Mouse (Mus musculus) ES-E14 (cell line): Measurements from ENCODE around the gene Aldh8a1. TPM values are rescaled to one million over a fixed set of nuclear protein-coding genes. Genes with fewer than 3 reads are reported as not detected.

Experiments
- DNase-seq: peaks from one replicate; pipeline ENCODE4 v3.0.0-alpha.2; 2013; ENCODE audit warnings: low read depth, low spot score
- H3K27ac ChIP-seq: 2 replicates; pipeline ENCODE4 v1.5.1; 2012; ENCODE audit warnings: low read depth, mild to moderate bottlenecking, low read length, moderate library complexity, mixed read lengths; ENCODE audit not compliant: poor library complexity, insufficient read depth, severe bottlenecking
- H3K36me3 ChIP-seq: 2 replicates; pipeline ENCODE4 v1.6.1; 2012; ENCODE audit warnings: mild to moderate bottlenecking, low read length, moderate library complexity, mixed read lengths; ENCODE audit not compliant: control insufficient read depth, poor library complexity, insufficient read depth, severe bottlenecking
- H3K4me1 ChIP-seq, 2 experiments: fragments of 150-350 bp in 1 of 2; sonication (generic) in 1 of 2; 2 replicates each; pipeline ENCODE4 v1.6.1; 2012; ENCODE audit warnings: low read length in 2 of 2, mild to moderate bottlenecking in 1 of 2, mixed read lengths in 1 of 2; ENCODE audit not compliant: control insufficient read depth in 2 of 2, insufficient read depth in 2 of 2, poor library complexity in 1 of 2
- H3K4me3 ChIP-seq, 2 experiments: fragments of 150-350 bp in 1 of 2; sonication (generic) in 1 of 2; 2 replicates each; pipeline ENCODE4 v1.5.1; 2012; ENCODE audit warnings: low read length in 2 of 2, low read depth in 1 of 2, mild to moderate bottlenecking in 1 of 2, mixed read lengths in 1 of 2; ENCODE audit not compliant: insufficient read depth in 1 of 2, poor library complexity in 1 of 2, severe bottlenecking in 1 of 2
- H3K9ac ChIP-seq: 2 replicates; pipeline ENCODE4 v1.6.1; 2012; ENCODE audit warnings: low read depth, mild to moderate bottlenecking, low read length, mixed read lengths; ENCODE audit not compliant: poor library complexity, insufficient read depth, severe bottlenecking
- H3K9me3 ChIP-seq: fragments of 150-350 bp; sonication (generic); 2 replicates; pipeline ENCODE4 v1.6.1; 2012; ENCODE audit warnings: low read depth, mild to moderate bottlenecking, low read length; ENCODE audit not compliant: control insufficient read depth, insufficient read depth
- CHD2 ChIP-seq: IDR thresholded peaks from 2 replicates; pipeline ENCODE4 v1.6.1; 2014; ENCODE audit warnings: mild to moderate bottlenecking, low read depth, low read length, inconsistent platforms
- HCFC1 ChIP-seq: IDR thresholded peaks from 2 replicates; pipeline ENCODE4 v1.6.1; 2012; ENCODE audit warnings: low read length, inconsistent platforms, borderline replicate concordance; ENCODE audit not compliant: insufficient read depth
- MAFK ChIP-seq: IDR thresholded peaks from 2 replicates; pipeline ENCODE4 v1.6.1; 2014; ENCODE audit warnings: mild to moderate bottlenecking, low read depth, low read length, inconsistent platforms; ENCODE audit not compliant: insufficient read depth
- ZC3H11A ChIP-seq: IDR thresholded peaks from 2 replicates; pipeline ENCODE4 v1.6.1; 2012; ENCODE audit warnings: low read depth, mild to moderate bottlenecking, inconsistent platforms, low read length, borderline replicate concordance
- ZNF384 ChIP-seq: IDR thresholded peaks from 2 replicates; pipeline ENCODE4 v1.6.1; 2012; ENCODE audit warnings: low read depth, low read length, inconsistent platforms
- in situ Hi-C, 2 experiments: fragments of 600-800 bp; cut with MboI; formaldehyde crosslinking; loops; one replicate each; pipeline ENCODE4 v1.15.1; 2025; ENCODE audit warnings: low sequenced_read_pairs in 2 of 2, inconsistent platforms in 1 of 2; ENCODE audit not compliant: unreplicated experiment in 2 of 2
- total RNA-seq: library from RNA; depleted of rRNA; stranded (reverse); fragments of 300-350 nt; gene quantifications from 2 replicates; pipeline ENCODE4 v1.2.3, GENCODE M21; 2012

The Aldh8a1 gene
- total RNA-seq, 1 experiment: 0.13 TPM

DNA sequence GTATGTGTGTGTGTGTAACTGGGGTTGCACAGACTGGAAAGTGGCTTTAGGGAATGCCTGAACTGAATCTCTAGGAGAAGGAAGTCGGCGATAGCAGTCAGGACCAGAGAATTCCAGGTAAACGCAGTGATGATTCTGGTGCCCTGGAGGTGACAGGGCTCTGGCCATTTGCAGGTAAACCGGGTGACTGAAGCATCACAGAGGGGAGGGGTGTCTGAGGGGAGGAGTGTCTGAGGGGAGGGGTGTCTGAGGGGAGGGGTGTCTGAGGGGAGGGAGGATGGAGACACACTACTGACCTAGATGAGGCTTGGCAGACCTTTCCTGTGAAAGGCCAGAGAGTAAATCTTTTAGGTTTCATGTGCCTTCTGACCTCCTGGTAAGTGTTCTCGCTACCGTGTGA lies 50.9 kb downstream of the Aldh8a1 start:
- Histone ChIP-seq H3K36me3 (no peaks in the 10 kb centered on the region), H3K9ac (no peak overlapping the region), H3K9me3 (no peaks in the 10 kb centered on the region), H3K4me1 (peaks cover 0 to 2% of the 10 kb centered on the region in 2 experiments; a peak in 1 of 4 replicates), H3K4me3 (no peak overlapping the region), H3K27ac (no peak overlapping the region)
- TF ChIP-seq CHD2 (no peak), ZC3H11A (no peak), MAFK (no peak), HCFC1 (no peak), ZNF384 (no peak)
- peak; percentile 74 for DNase-seq
- in situ Hi-C loops: no loop called here

DNA sequence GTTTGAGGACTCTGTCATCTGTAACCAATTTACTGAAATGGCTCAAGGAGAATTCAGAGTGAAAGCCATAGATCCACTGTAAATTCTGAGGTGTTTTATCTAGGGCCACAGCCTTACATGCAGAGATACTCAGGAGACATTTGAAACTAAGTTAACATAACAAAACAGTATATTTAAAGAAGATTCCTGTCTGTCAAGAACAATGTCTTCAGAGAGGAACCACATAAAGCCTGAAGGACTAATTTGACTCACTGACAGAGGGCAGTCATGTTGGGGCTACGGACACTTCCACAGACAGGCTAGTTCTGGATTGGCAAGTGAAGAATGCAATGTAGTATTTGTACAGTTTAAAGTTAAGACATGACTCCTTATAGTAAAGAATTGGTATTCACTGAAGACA lies 62.2 kb downstream of the Aldh8a1 start:
- DNase-seq: no peak
- no peaks in the 10 kb centered on the region for H3K36me3 ChIP-seq
- no peak overlapping the region for H3K4me3 ChIP-seq
- in situ Hi-C loops: no loop called here
- TF ChIP-seq CHD2: no peak
- TF ChIP-seq ZNF384: no peak
- TF ChIP-seq ZC3H11A: no peak
- no peak for TF ChIP-seq MAFK
- no peak for TF ChIP-seq HCFC1
- no peak overlapping the region for H3K9ac ChIP-seq
- H3K27ac ChIP-seq: no peak overlapping the region
- H3K4me1 ChIP-seq: no peaks in the 10 kb centered on the region
- no peaks in the 10 kb centered on the region for H3K9me3 ChIP-seq

- Histone ChIP-seq H3K9ac (no peak overlapping the region), H3K4me3 (no peak overlapping the region), H3K36me3 (no peaks in the 10 kb centered on the region), H3K27ac (no peak overlapping the region), H3K4me1 (0 out of 4 replicates have a peak, but pooled peaks cover 0 to under 1% of the 10 kb centered on the region in 2 experiments), H3K9me3 (no peaks in the 10 kb centered on the region)
- in situ Hi-C loops: no loop called here
- no peak for TF ChIP-seq ZC3H11A
- no peak for TF ChIP-seq HCFC1
- no peak for TF ChIP-seq ZNF384
- TF ChIP-seq MAFK: no peak
- no peak for TF ChIP-seq CHD2
- DNase-seq: no peak
Observed at GRCm38 (mm10) chr10:21441020-21441419, 63.9 kb downstream of the Aldh8a1 start.

GRCm38 (mm10) chr10:21441690-21442089 lies 64.6 kb downstream of the Aldh8a1 start:
- Histone ChIP-seq H3K36me3 (no peaks in the 10 kb centered on the region), H3K9ac (no peak overlapping the region), H3K9me3 (no peaks in the 10 kb centered on the region), H3K4me1 (0 out of 4 replicates have a peak, but pooled peaks cover 0 to 2% of the 10 kb centered on the region in 2 experiments), H3K4me3 (no peak overlapping the region), H3K27ac (no peak overlapping the region)
- DNase-seq: no peak
- in situ Hi-C loops: no loop called here
- TF ChIP-seq CHD2: no peak
- TF ChIP-seq ZNF384: no peak
- no peak for TF ChIP-seq HCFC1

GRCm38 (mm10) chr10:21443646-21444324 lies 66.7 kb downstream of the Aldh8a1 start:
- no peak for DNase-seq
- Histone ChIP-seq H3K36me3 (no peaks in the 10 kb centered on the region), H3K9me3 (no peaks in the 10 kb centered on the region), H3K4me1 (0 out of 4 replicates have a peak, but pooled peaks cover 0 to 2% of the 10 kb centered on the region in 2 experiments), H3K27ac (no peak overlapping the region), H3K9ac (no peak overlapping the region), H3K4me3 (no peak overlapping the region)
- in situ Hi-C loops: no loop called here
- TF ChIP-seq MAFK: no peak
- no peak for TF ChIP-seq CHD2
- TF ChIP-seq HCFC1: no peak
- no peak for TF ChIP-seq ZNF384
- no peak for TF ChIP-seq ZC3H11A
